Mouse (Mus musculus) liver, postnatal 0 days (tissue): ENCODE results near the gene Hacl1. TPM values are rescaled to one million over a fixed set of nuclear protein-coding genes. Genes with fewer than 3 reads are reported as not detected.

ENCODE experiments used
- ATAC-seq: fragments of 200-750 bp; cut with Nextera tagmentation; 2 replicates; pipeline ENCODE4 v1.8.0; 2017; ENCODE audit warnings: mild to moderate bottlenecking, moderate library complexity
- DNase-seq: peaks from one replicate; pipeline ENCODE4 v3.0.0-alpha.2; 2016
- H3K27ac ChIP-seq: fragments of 300-500 bp; sonication (generic); 2 replicates; pipeline ENCODE4 v1.5.1; 2014; ENCODE audit warnings: antibody characterized with exemption, moderate library complexity, mild to moderate bottlenecking, low read depth
- H3K27me3 ChIP-seq: fragments of 300-500 bp; sonication (generic); 2 replicates; pipeline ENCODE4 v1.6.1; 2014; ENCODE audit warnings: low read length, control low read depth, mixed read lengths; ENCODE audit not compliant: insufficient read depth
- H3K36me3 ChIP-seq: fragments of 300-500 bp; sonication (generic); replicated peaks from 2 replicates; pipeline ENCODE4 v1.6.1; 2014; ENCODE audit warnings: mild to moderate bottlenecking, control low read depth, low read length, moderate library complexity, mixed read lengths; ENCODE audit not compliant: insufficient read depth
- H3K4me1 ChIP-seq: fragments of 300-500 bp; sonication (generic); 2 replicates; pipeline ENCODE4 v1.6.1; 2014; ENCODE audit warnings: antibody characterized with exemption, mild to moderate bottlenecking, control low read depth; ENCODE audit not compliant: insufficient read depth
- H3K4me2 ChIP-seq: fragments of 300-500 bp; sonication (generic); 2 replicates; pipeline ENCODE4 v1.6.1; 2014; ENCODE audit warnings: low read depth, mild to moderate bottlenecking, low read length, moderate library complexity, mixed read lengths
- H3K4me3 ChIP-seq: fragments of 300-500 bp; sonication (generic); 2 replicates; pipeline ENCODE4 v1.5.1; 2014; ENCODE audit warnings: low read depth, low read length
- H3K9ac ChIP-seq: fragments of 300-500 bp; sonication (generic); replicated peaks from 2 replicates; pipeline ENCODE4 v1.6.1; 2014; ENCODE audit warnings: mild to moderate bottlenecking, moderate library complexity
- H3K9me3 ChIP-seq: fragments of 300-500 bp; sonication (generic); 2 replicates; pipeline ENCODE4 v1.6.1; 2016; ENCODE audit warnings: mild to moderate bottlenecking, control low read depth, low read length, mixed read lengths
- CTCF ChIP-seq: sonication (generic); IDR thresholded peaks from 2 replicates; pipeline ENCODE4 v1.5.1; 2016; ENCODE audit warnings: antibody characterized with exemption, low read depth
- EP300 ChIP-seq: IDR thresholded peaks from 2 replicates; pipeline ENCODE4 v1.6.1; 2016; ENCODE audit warnings: antibody characterized with exemption, low read depth, mild to moderate bottlenecking
- WGBS: fragments of 180-500 bp; shearing (Covaris S2); extraction: QIAGEN DNeasy Blood & Tissue Kit; methylation state at CpG from one replicate; pipeline ENCODE4 v1.1.7; 2014; ENCODE audit not compliant: insufficient replicate concordance; 5-methylcytosine and 5-hydroxymethylcytosine counted together
- polyA plus RNA-seq: library from polyadenylated mRNA; unstranded; fragments of >200 nt; fragmentation: Nextera tagmentation; extraction: Ambion mirVana; gene quantifications from 2 replicates; pipeline ENCODE4 v1.2.1, GENCODE M21; 2015

Gene Hacl1
- polyA plus RNA-seq = 310 and 342 TPM in 2 replicates

DNA sequence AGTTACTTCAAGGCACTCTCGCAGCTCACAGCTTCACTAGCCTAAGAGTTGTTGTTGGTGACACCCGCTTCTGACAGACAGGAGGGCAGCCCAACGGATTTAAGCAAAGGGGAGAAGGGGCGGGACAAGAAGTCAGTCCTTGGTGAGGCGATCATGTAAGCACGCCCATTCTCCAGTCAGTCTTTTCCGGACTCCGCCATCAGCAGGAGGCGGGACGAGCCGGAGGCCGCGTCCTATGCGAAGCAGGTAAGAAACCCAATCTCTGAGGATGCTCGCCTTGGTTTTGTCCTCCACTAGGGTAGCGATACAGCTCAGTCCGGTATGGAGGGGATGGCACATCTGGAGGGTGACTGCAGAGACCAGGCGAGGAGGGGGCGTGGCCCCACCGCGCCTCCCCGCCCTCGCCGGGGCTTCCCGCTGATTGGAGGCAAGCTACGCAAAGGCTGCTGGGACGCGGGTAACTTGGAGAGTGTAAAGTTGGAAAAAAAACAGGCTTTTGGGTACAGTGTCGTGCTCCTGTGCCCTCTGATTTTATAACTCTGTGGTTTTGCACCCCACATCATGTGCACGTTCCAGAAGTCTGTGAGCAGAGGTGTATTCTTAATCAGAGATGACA lies at the start of gene Hacl1, which contains the start of gene Btd:
Gene Hacl1 (minus strand): TSS at position 397 of the 616 bp plus-strand sequence.
Gene Btd (plus strand): TSS at position 139 of the 616 bp plus-strand sequence.
- Histone ChIP-seq H3K36me3 (no peaks in the 10 kb centered on the region), H3K9me3 (no peaks in the 10 kb centered on the region), H3K4me1 (peaks cover 21% of the 10 kb centered on the region), H3K27me3 (no peaks in the 10 kb centered on the region), H3K4me2 (peak within 1 kb of the TSS; percentile 98), H3K9ac (peak within 1 kb of the TSS; percentile 94), H3K27ac (peak within 1 kb of the TSS; percentile 96), H3K4me3 (peak within 1 kb of the TSS; percentile 88)
- DNase-seq (peak; percentile 92), ATAC-seq (peak; percentile 92)
- TF ChIP-seq CTCF = no peak
- no peak for TF ChIP-seq EP300
- 0% methylated on average over 30 of the region's 30 CpGs for WGBS

DNA sequence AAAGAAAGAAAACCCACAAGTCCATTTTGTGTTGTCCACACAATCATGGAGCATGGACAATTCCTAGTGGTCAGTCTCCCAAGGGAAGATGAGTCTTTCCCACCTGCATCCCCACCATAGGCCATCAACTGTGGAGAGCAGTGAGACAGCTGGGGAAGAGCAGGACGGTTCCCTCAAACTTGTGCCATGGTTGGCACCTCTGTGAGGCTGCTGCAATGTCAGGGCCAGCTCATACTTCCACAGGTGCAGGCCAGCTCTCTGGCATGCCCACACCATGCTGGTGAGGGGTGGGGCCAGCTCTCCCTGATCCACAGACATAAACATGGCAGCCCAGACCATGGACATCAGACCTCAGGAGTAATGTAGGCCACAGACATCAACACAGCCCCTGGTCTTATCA lies 45.1 kb upstream of the Hacl1 start:
- no peak overlapping the region for H3K9ac ChIP-seq
- H3K27ac ChIP-seq = no peak overlapping the region
- no peak for DNase-seq
- 0 out of 2 replicates have a peak overlapping the region, but pooled peaks have one; percentile 59 for H3K4me2 ChIP-seq
- peaks cover 13% of the 10 kb centered on the region for H3K4me1 ChIP-seq
- WGBS = 62% methylated on average over 1 of the region's 1 CpGs
- no peaks in the 10 kb centered on the region for H3K27me3 ChIP-seq
- H3K36me3 ChIP-seq = no peaks in the 10 kb centered on the region
- no peak for ATAC-seq
- no peaks in the 10 kb centered on the region for H3K9me3 ChIP-seq
- H3K4me3 ChIP-seq = no peak overlapping the region
- no peak for TF ChIP-seq EP300
- TF ChIP-seq CTCF = no peak

DNA sequence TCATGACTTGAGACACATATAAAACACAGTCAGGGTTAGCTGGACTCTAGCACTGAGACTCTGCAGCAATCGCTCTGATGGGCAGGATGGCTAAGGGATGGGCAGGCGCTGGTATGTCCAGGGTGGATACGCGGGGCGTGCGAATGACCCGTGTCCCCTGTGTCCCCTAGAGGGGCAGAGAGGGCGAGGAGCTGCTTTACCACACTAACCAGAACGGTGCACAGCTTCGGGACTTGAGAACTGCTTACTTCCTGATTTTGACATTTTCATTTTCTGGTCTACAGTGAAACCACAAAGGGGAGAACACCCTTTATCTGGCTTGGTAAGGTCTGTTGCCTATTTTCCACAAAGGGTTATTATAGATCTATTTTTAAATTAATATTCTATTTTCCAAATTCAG lies 44.6 kb upstream of the Hacl1 start:
- WGBS = 36% methylated on average over 10 of the region's 10 CpGs
- DNase-seq = peak; percentile 28
- no peak overlapping the region for H3K4me3 ChIP-seq
- ATAC-seq = no peak
- H3K27ac ChIP-seq = peak overlapping the region; percentile 66
- no peaks in the 10 kb centered on the region for H3K27me3 ChIP-seq
- no peak for TF ChIP-seq CTCF
- TF ChIP-seq EP300 = no peak
- H3K9me3 ChIP-seq = no peaks in the 10 kb centered on the region
- no peak overlapping the region for H3K9ac ChIP-seq
- peaks cover 13% of the 10 kb centered on the region for H3K4me1 ChIP-seq
- no peaks in the 10 kb centered on the region for H3K36me3 ChIP-seq
- peak overlapping the region; percentile 59 for H3K4me2 ChIP-seq

DNA sequence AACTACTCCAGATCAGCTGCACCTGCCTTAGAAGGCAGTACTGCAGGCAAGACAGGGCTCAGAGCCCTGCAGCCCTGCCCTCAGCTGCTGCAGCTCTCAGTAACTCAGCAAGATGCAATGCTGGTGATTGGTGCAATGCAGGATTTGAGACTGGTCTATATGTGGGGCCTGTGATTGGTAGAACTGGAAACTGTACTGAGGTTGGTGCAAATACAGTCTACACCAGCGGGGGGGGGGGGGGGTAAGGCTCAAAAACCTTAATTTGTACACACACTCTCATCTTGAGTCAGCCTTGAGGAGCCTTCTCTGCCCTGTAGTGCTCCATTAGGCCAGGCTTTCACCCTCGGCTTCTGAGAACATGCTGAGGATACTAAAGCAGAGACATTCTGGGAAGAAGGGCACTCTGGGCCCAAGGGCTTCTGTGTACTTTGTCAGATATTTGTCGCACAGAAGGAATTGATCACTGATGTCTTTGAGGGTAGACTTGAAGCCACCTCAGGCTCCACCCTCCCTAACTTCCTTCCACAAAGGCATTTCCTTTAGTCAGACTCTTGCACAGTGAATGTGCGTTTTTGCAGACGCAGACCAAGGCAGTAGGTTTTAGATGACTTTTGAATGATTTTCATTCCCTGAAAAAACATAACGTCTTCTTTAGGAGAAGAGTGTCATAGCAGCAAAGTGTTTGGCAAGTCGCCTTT lies 43.4 kb upstream of the Hacl1 start:
- Histone ChIP-seq H3K4me1 (peaks cover 13% of the 10 kb centered on the region), H3K9me3 (no peaks in the 10 kb centered on the region), H3K27ac (peak overlapping the region; percentile 68), H3K36me3 (no peaks in the 10 kb centered on the region), H3K4me2 (0 out of 2 replicates have a peak overlapping the region, but pooled peaks have one; percentile 59), H3K9ac (no peak overlapping the region), H3K4me3 (no peak overlapping the region), H3K27me3 (no peaks in the 10 kb centered on the region)
- DNase-seq = no peak
- 29% methylated on average over 7 of the region's 7 CpGs for WGBS
- TF ChIP-seq EP300 = no peak
- TF ChIP-seq CTCF = no peak
- ATAC-seq = no peak

DNA sequence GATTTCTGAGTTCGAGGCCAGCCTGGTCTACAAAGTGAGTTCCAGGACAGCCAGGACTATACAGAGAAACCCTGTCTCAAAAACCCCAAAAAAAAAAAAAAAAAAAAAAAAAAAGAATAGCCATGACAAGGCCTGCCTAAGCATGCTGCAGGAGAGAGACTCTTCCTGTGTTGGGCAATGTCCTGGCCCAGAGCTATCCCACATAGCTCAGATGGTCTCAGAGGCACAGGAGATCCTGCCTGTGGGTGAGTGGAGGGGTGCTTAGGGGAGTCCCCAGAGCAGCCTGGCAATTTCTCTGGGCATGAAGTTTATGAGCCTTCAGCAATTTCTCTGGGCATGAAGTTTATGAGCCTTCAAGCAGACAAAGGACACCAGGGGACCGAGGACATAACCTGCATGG lies 42.5 kb upstream of the Hacl1 start:
- TF ChIP-seq EP300 = no peak
- TF ChIP-seq CTCF = no peak
- H3K9me3 ChIP-seq = no peaks in the 10 kb centered on the region
- peaks cover 13% of the 10 kb centered on the region for H3K4me1 ChIP-seq
- H3K4me2 ChIP-seq = no peak overlapping the region
- no peak for DNase-seq
- 63% methylated on average over 1 of the region's 2 CpGs for WGBS
- no peak overlapping the region for H3K9ac ChIP-seq
- no peaks in the 10 kb centered on the region for H3K27me3 ChIP-seq
- no peaks in the 10 kb centered on the region for H3K36me3 ChIP-seq
- ATAC-seq = no peak
- peak overlapping the region; percentile 68 for H3K27ac ChIP-seq
- no peak overlapping the region for H3K4me3 ChIP-seq

DNA sequence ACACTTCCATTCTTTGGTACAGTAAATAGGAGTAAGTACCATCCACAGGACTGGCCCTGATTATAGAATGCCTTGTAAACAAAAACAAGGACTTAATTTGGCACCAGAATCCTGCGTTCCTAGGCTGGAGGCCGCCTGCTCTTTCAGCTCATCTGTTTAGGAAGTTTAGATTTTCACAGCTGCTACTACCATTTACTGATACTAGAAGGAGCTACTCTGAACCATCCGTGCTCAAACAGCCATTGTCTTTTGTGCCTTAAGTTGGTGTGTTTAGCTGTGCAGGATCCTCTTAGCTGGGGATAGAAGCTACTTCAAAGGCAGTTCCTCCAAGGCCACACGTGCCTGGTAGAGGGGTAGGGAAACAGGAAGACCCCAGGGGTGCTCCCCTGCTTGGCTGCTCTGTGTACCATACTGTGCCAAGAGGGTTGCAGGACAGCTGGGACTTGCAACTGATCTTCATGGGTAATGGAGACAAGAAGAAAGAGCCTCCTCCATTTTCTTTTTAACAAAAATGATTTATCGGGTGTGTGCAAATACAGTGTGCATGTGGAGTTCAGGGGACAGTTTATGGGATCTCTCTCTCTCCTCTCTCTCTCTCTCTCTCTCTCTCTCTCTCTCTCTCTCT lies 41.0 kb upstream of the Hacl1 start:
- 43% methylated on average over 5 of the region's 5 CpGs for WGBS
- no peak for ATAC-seq
- DNase-seq = no peak
- peaks cover 13% of the 10 kb centered on the region for H3K4me1 ChIP-seq
- H3K9ac ChIP-seq = no peak overlapping the region
- H3K4me3 ChIP-seq = no peak overlapping the region
- H3K27ac ChIP-seq = 0 out of 2 replicates have a peak overlapping the region, but pooled peaks have one; percentile 32
- TF ChIP-seq EP300 = no peak
- no peak for TF ChIP-seq CTCF
- no peaks in the 10 kb centered on the region for H3K36me3 ChIP-seq
- H3K27me3 ChIP-seq = no peaks in the 10 kb centered on the region
- no peak overlapping the region for H3K4me2 ChIP-seq
- H3K9me3 ChIP-seq = no peaks in the 10 kb centered on the region
